Mouse (Mus musculus): ENCODE measurements around the gene Fth1.

DNA sequence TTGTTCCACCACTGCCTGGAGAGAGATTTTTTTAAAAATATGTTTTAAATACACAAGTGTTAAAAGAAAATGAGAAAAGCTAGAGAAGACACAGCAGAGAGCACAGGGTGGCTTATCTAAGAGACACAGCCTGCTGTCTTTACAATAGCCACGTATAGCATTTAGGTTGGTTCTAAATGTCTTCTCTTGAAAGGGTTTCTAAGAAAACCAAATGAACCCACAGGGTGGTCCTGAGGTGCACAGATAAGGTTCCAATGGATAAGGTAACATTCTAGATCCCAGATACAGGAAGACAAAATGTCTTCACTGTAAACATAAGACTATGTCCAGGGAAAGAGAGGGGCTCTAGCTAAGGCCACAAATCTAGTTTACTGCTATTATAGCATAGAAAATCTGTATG, 25.0 kb upstream of the Fth1 start:
- TF ChIP-seq CTCF (IDR thresholded peaks at IDR 0.05; ENCODE audit: borderline replicate concordance, extremely low read depth, insufficient read depth, insufficient read length) (no peak), POLR2A (IDR thresholded peaks at IDR 0.05; ENCODE audit: borderline replicate concordance, extremely low read depth, insufficient read depth, insufficient read length, poor library complexity, severe bottlenecking) (no peak)
